Mouse (Mus musculus): Measurements from ENCODE around the gene Olfr1355.
"Not testable (repeated sequence)": the region's sequence is repeated elsewhere in the genome, so short reads cannot be mapped to it uniquely, and the experiment has no call there.

The Olfr1355 gene

DNA sequence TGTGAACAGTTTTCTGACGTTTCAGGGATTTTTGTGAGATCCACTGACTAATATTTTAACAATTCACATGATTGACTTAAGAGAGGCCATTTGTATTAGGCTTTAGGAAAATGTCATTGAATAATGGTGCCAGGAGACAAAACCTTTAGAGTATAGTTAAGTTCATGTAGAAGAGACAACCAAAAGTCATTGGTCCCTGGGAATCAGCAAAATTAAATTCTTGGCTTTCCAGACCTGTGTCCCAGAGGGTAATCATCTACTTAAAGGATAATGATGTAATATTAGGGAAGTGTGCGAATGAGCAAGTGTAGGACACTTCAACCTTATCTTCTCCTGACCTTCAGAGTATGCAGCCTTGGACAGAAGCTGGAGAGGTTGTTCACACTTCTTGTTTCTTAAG, at the start of gene Olfr1355:
Gene Olfr1355 (plus strand): TSS at position 301 of the 400 bp plus-strand sequence.
- DNase-seq (ENCODE audit: low read depth, low spot score) = no peak

DNA sequence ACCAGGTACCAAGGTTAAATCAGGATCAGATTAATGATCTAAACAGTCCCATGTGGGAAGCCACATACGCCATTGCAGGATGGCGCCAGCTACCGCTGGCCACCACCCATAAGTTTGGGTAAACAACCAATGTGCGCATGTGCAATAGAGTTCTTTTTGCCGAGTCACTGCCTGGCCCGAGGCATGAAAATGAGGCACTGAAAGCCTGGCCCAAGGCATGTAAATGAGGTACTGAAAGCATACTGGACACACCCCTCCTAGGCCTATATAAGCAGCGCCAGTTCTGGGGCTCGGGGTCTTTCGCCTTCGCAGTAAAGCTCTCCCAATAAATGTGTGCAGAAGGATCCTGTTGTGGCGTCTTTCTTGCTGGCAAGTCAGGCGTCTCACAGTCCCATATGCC, 34.9 kb upstream of the Olfr1355 start:
- DNase-seq (ENCODE audit: low read depth, low spot score) = not testable (repeated sequence)

DNA sequence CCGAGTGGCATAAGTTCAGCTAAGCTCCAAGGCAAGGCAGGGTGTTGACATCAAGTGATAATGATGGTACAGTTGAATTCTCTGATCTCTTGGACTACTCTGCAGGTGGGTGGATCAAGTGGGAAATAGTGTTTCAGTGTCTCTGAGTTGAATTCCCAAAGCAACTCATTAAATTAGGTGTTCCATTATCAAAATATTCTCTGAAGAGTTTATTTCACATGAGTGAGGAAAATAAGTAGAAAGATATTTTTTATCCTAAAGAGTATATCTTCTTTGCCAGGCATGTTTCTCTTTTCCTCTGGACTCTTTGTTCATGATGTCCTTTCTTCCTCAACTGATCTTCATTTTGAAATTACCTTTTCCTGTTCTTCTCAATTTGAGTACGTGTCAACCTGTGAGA, 23.3 kb upstream of the Olfr1355 start, which contains the start of gene Olfr1356:
Gene Olfr1356 (minus strand): TSS at position 101 of the 400 bp plus-strand sequence.
- no peak for DNase-seq (ENCODE audit: low read depth, low spot score)

DNA sequence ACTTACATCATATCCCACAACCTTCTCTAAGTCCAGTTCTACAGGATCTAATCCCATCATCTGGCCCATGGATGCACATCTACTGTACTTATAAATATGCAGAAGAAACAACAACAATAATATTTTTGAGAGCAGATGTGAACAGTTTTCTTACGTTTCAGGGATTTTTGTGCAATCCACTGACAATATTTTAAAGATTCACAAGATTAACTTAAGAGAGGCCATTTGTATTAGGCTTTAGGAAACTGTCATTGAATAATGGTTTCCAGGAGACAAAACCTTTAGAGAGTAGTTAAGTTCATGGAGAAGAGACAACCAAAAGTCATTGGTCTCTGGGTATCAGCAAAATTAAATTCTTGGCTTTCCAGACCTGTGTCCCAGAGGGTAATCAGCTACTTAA, 37.5 kb downstream of the Olfr1355 start, which contains the start of gene Olfr1354:
Gene Olfr1354 (plus strand): TSS at position 301 of the 400 bp plus-strand sequence.
- DNase-seq (ENCODE audit: low read depth, low spot score) = not testable (repeated sequence)
